Mouse (Mus musculus): ENCODE data around the gene Vmn1r35.
"Not testable (repeated sequence)": the region's sequence is repeated elsewhere in the genome, so short reads cannot be mapped to it uniquely, and the experiment has no call there.

Vmn1r35 gene

GRCm38 (mm10) chr6:66685806-66686205, at the start of gene Vmn1r35:
Gene Vmn1r35 (minus strand): TSS chr6:66685906.
- DNase-seq (ENCODE audit: low spot score in 2 of 2) = no peak

GRCm38 (mm10) chr6:66729082-66729481, 43.4 kb upstream of the Vmn1r35 start, which contains the start of gene Vmn1r37:
Gene Vmn1r37 (plus strand): TSS chr6:66729382.
- not testable (repeated sequence) for DNase-seq (ENCODE audit: low spot score in 2 of 2)

- not testable (repeated sequence) for DNase-seq (ENCODE audit: low spot score in 2 of 2)
These were observed 33.4 kb upstream of the Vmn1r35 start, which contains the start of gene Vmn1r36 for GRCm38 (mm10) chr6:66719068-66719467. Gene Vmn1r36 (minus strand): TSS chr6:66719168.

GRCm38 (mm10) chr6:66713854-66714253, 28.1 kb upstream of the Vmn1r35 start:
- DNase-seq (ENCODE audit: low spot score in 2 of 2) = no peak

GRCm38 (mm10) chr6:66708901-66709300, 23.2 kb upstream of the Vmn1r35 start:
- no peak for DNase-seq (ENCODE audit: low spot score in 2 of 2)

GRCm38 (mm10) chr6:66643779-66644178, 41.9 kb downstream of the Vmn1r35 start, which contains the start of gene Vmn1r34:
Gene Vmn1r34 (minus strand): TSS chr6:66643879.
- no peak for DNase-seq (ENCODE audit: low spot score in 2 of 2)
